Comparison of ENCODE assay signal across 10 mouse cellular contexts in the genomic region with DNA sequence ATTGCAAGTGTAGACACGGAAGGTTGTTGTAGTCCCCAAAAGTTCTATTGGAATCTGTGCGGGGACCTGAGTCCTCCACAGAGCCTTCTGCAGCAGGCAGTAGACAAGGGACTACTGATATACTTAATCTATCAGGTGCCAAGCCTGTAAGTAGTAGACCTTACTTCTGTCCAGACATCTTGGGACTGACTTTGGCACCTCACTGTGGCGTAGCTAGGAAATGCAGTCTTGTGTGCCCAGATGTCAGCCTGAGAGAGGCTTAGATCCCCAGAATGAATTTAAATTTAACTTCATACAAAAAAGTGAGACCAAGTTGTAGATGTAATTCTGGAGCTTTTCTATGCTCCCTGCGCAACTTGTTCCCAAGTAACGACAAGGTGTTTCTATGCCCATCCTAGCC. TPM values are rescaled to one million over a fixed set of nuclear protein-coding genes. Genes with fewer than 3 reads are reported as not detected.
DNase-seq lines count a peak whose midpoint lies in the region; ATAC-seq and TF ChIP-seq lines count a peak whose summit lies in the region.
"Had no signal": no experiment of that assay in that cellular context is flagged by ENCODE, and none has a peak within 500 bp of the region (broad histone marks: within the 10 kb centered on the region; RNA-seq: fewer than 3 reads in every experiment).

No protein-coding gene starts in this region.

- no peak for TF ChIP-seq POLR2A in heart, adult 2 months (IDR thresholded peaks at IDR 0.05; ENCODE audit: insufficient read depth, low read depth, low read length)

- no peaks in the 10 kb centered on the region for H3K4me1 ChIP-seq in heart, adult 2 months (ENCODE audit: control insufficient read depth, insufficient read depth, low read length)
- H3K4me1 ChIP-seq in heart, embryonic 12.5 days (replicated peaks) = no peaks in the 10 kb centered on the region
- H3K4me1 ChIP-seq in lung, postnatal 0 days (ENCODE audit: insufficient read depth, low read depth, low read length) = no peaks in the 10 kb centered on the region
- H3K4me1 ChIP-seq in liver, postnatal 0 days (ENCODE audit: insufficient read depth) = no peaks in the 10 kb centered on the region

- H3K9ac ChIP-seq in heart, adult 2 months (ENCODE audit: low read depth, low read length) = no peak overlapping the region
- no peak overlapping the region for H3K9ac ChIP-seq in heart, embryonic 12.5 days
- H3K9ac ChIP-seq in lung, postnatal 0 days (replicated peaks; ENCODE audit: low read depth) = no peak overlapping the region
- H3K9ac ChIP-seq in liver, postnatal 0 days (replicated peaks) = no peak overlapping the region

- no peaks in the 10 kb centered on the region for H3K9me3 ChIP-seq in heart, embryonic 12.5 days (replicated peaks)
- no peaks in the 10 kb centered on the region for H3K9me3 ChIP-seq in lung, postnatal 0 days (ENCODE audit: low read length)
- H3K9me3 ChIP-seq in liver, postnatal 0 days (ENCODE audit: low read length) = no peaks in the 10 kb centered on the region

- intact Hi-C loops in heart, adult 2 months (cut with DNase I) = no loop called here

- H3K36me3 ChIP-seq in heart, adult 2 months (ENCODE audit: control insufficient read depth, insufficient read depth, low read length) = no peaks in the 10 kb centered on the region
- no peaks in the 10 kb centered on the region for H3K36me3 ChIP-seq in heart, embryonic 12.5 days
- H3K36me3 ChIP-seq in lung, postnatal 0 days (ENCODE audit: insufficient read depth, low read length) = no peaks in the 10 kb centered on the region
- no peaks in the 10 kb centered on the region for H3K36me3 ChIP-seq in liver, postnatal 0 days (replicated peaks; ENCODE audit: insufficient read depth, low read length)

- WGBS in heart, adult 2 months = 91% methylated on average over 5 of the region's 5 CpGs
- WGBS in heart, embryonic 12.5 days = 85% methylated on average over 5 of the region's 5 CpGs
- 87% methylated on average over 5 of the region's 5 CpGs for WGBS in lung, postnatal 0 days
- 85% methylated on average over 5 of the region's 5 CpGs for WGBS in liver, postnatal 0 days (ENCODE audit: insufficient replicate concordance)

- DNase-seq in heart, adult 2 months = no peak
- no peak for DNase-seq in lung, postnatal 0 days (ENCODE audit: low spot score)
- no peak for DNase-seq in lung, postnatal 25 days (ENCODE audit: low spot score)
- peak; percentile 39 for DNase-seq in NIH3T3 (ENCODE audit: low read depth)
- peak; percentile 40 for DNase-seq in lung, postnatal 36 days
- no peak for DNase-seq in liver, postnatal 0 days
- DNase-seq: heart, postnatal 36 days had no signal

- ATAC-seq in heart, embryonic 12.5 days (ENCODE audit: insufficient number of reproducible peaks, low FRiP score) = no peak
- no peak for ATAC-seq in lung, postnatal 0 days
- no peak for ATAC-seq in liver, postnatal 0 days

- no peak overlapping the region for H3K27ac ChIP-seq in heart, adult 2 months
- H3K27ac ChIP-seq in heart, embryonic 12.5 days (ENCODE audit: poor library complexity, severe bottlenecking) = no peak overlapping the region
- H3K27ac ChIP-seq in lung, postnatal 0 days (ENCODE audit: low read length) = no peak overlapping the region
- H3K27ac ChIP-seq in liver, postnatal 0 days (ENCODE audit: low read depth) = no peak overlapping the region

- peak; percentile 59 for TF ChIP-seq CTCF in heart, adult 2 months (IDR thresholded peaks at IDR 0.05)
- TF ChIP-seq CTCF in lung, postnatal 0 days (IDR thresholded peaks at IDR 0.05) = peak; percentile 46
- TF ChIP-seq CTCF in liver, postnatal 0 days (IDR thresholded peaks at IDR 0.05; ENCODE audit: low read depth) = no peak

- H3K27me3 ChIP-seq in heart, adult 2 months (ENCODE audit: control insufficient read depth, insufficient read depth, low read length) = no peaks in the 10 kb centered on the region
- H3K27me3 ChIP-seq in heart, embryonic 12.5 days (replicated peaks) = no peaks in the 10 kb centered on the region
- H3K27me3 ChIP-seq in lung, postnatal 0 days (replicated peaks; ENCODE audit: insufficient read depth, low read length) = no peaks in the 10 kb centered on the region
- no peaks in the 10 kb centered on the region for H3K27me3 ChIP-seq in liver, postnatal 0 days (ENCODE audit: insufficient read depth, low read length)

- H3K79me2 ChIP-seq in heart, adult 2 months (replicated peaks; ENCODE audit: control insufficient read depth, insufficient read depth, low read length) = no peaks in the 10 kb centered on the region

- H3K4me3 ChIP-seq in heart, adult 2 months = no peak overlapping the region
- no peak overlapping the region for H3K4me3 ChIP-seq in heart, embryonic 12.5 days
- no peak overlapping the region for H3K4me3 ChIP-seq in lung, postnatal 0 days (ENCODE audit: low read depth, low read length)
- no peak overlapping the region for H3K4me3 ChIP-seq in liver, postnatal 0 days (ENCODE audit: low read depth, low read length)

- no peak for TF ChIP-seq EP300 in heart, adult 2 months (IDR thresholded peaks at IDR 0.05; ENCODE audit: insufficient read depth, low read depth, low read length)
- no peak for TF ChIP-seq EP300 in lung, postnatal 0 days (IDR thresholded peaks at IDR 0.05)
- TF ChIP-seq EP300 in liver, postnatal 0 days (IDR thresholded peaks at IDR 0.05; ENCODE audit: low read depth) = no peak

- no peak overlapping the region for H3K4me2 ChIP-seq in heart, embryonic 12.5 days
- H3K4me2 ChIP-seq in lung, postnatal 0 days (replicated peaks; ENCODE audit: low read depth, low read length) = no peak overlapping the region
- H3K4me2 ChIP-seq in liver, postnatal 0 days (ENCODE audit: low read depth, low read length) = no peak overlapping the region

RNA-seq across cellular contexts. Expression of gene Aox3, which starts 33.2 kb away (rescaled TPM):
- total RNA-seq in heart, adult 2 months (2021) = 1 to 10 TPM; 1.2 to 2.0 TPM
- 0.50 and 1.2 TPM in 2 replicates for polyA plus RNA-seq in heart, adult 2 months (2012; rRNA removed)
- polyA plus RNA-seq in heart, embryonic 12.5 days (2016; fragmentation: Nextera tagmentation; extraction: Ambion mirVana) = 0.05 TPM in 1 of 2 replicates, not detected in the other
- polyA plus RNA-seq in lung, postnatal 0 days (2015; fragmentation: Nextera tagmentation; extraction: Ambion mirVana) = 9.4 and 9.9 TPM in 2 replicates
- 14.3 and 16.9 TPM in 2 replicates for polyA plus RNA-seq in liver, postnatal 0 days (2015; fragmentation: Nextera tagmentation; extraction: Ambion mirVana)
- total RNA-seq: midbrain, postnatal 0 days; neutrophil, adult 5-6 weeks had no signal

RNA-seq across cellular contexts. Expression of gene Aox1, which starts 50.0 kb away (rescaled TPM):
- total RNA-seq in heart, adult 2 months (2021) = 10 to 100 TPM in 1 of 2 experiments, 1 to 10 TPM in 1; 9.7 to 10.7 TPM
- polyA plus RNA-seq in heart, adult 2 months (2012; rRNA removed) = 8.6 and 15.6 TPM in 2 replicates
- 0.23 and 0.36 TPM in 2 replicates for polyA plus RNA-seq in heart, embryonic 12.5 days (2016; fragmentation: Nextera tagmentation; extraction: Ambion mirVana)
- 1.8 and 2.4 TPM in 2 replicates for polyA plus RNA-seq in lung, postnatal 0 days (2015; fragmentation: Nextera tagmentation; extraction: Ambion mirVana)
- polyA plus RNA-seq in liver, postnatal 0 days (2015; fragmentation: Nextera tagmentation; extraction: Ambion mirVana) = 0.33 and 0.42 TPM in 2 replicates

Comparison
In these comparisons a context has a peak if more than half of its experiments do, and no peak if none do; other contexts are left out.
1. DNase-seq: peak in NIH3T3 (single experiment) and lung, postnatal 36 days (single experiment); none in heart, adult 2 months (0 of 2), lung, postnatal 0 days (single experiment), lung, postnatal 25 days (single experiment) and liver, postnatal 0 days (single experiment).